Mouse (Mus musculus) lung, postnatal 4 days (tissue): Measurements from ENCODE around the gene Sorbs2.
A peak's percentile ranks its signal among the peaks of the same experiment; 100 is the strongest.

Experiments used
- DNase-seq, 2 experiments: peaks; one replicate each; pipeline ENCODE4 v3.0.0; 2021

The Sorbs2 gene

DNA sequence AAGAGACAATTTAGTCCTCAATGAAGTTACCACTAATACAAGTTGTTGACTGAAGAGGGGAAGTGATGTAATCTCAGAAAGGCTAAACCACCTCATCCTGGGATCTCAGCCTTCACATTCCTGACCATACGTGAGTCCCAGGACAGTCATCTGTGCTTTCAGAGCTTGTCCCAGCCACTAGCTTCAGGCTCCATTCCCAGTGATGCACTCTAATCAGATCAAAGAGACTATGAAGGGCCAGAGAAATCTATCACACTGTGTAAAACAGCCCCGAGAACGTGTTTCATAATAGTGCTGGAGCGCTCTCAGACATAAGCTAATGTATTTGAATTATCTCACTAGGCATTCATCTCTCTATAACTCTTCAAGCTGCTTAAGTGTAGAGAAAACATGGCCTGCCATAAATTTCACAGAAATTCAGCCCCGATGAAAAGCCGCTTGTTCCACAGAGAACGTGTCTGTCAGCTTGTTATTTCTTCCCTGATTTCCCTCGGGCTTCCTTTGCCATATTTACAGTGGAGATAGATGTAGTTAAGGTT, 175.3 kb downstream of the Sorbs2 start:
- no peak for DNase-seq

DNA sequence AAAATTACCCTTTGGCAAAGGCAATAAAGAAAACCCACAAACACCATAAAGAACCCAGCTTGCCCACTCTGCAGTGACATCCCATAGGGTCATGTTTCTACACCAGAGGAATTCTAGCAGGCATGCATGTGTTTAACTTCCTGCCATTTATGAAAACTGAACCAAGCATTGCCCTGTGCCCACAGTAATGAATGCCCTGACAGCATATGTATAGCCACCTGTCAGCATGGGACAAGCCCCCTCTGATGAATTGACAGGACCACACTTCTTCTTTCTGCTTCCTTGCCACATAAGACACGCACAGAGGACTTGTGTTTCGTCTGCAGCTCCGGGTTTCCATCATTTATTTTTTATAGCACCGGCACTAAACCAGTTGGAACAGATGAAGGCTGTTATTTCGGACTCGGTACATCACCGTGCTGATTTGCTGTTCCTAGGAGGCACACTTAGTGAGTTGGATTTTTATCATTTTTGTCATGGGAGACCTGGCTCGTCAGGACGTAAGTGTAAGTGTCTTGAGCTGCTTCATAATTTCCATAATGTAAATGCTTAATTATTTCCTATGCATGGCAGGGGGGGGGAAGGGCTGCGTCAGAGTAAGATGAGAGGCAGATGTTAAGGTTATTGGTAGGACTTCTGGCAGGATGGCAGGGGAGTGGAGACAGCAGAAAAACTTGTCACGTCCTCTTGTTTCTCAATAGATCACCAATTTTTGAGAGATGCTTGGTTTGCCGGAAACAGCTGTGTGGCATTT, 180.5 kb downstream of the Sorbs2 start:
- DNase-seq: no peak

DNA sequence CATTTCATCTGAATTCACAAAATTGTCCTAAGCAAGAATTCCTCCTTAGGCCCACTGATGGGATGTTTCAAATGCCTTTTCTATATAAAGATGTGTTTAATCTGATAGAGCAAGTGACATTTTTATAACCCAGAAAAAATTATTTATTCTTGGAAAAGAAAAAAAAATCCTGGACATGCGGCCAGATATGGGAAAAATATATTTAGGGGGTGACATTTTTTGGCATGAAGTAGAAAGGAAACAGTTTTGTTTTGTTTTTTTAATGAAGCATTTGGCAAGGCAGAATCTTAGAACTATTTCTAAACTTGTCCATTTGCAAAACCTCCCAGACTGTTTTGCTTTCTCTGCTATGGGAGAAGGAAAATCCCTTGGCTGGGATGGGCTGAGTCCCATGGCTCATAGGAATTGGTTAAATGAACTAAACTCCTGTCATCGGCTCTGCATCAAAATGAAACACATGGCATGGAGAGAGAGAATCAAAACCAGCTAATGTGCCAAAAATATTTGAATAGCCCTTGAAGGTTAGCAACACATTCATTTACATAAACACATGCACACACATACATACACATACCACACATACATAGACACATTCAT, 182.1 kb downstream of the Sorbs2 start:
- no peak for DNase-seq

DNA sequence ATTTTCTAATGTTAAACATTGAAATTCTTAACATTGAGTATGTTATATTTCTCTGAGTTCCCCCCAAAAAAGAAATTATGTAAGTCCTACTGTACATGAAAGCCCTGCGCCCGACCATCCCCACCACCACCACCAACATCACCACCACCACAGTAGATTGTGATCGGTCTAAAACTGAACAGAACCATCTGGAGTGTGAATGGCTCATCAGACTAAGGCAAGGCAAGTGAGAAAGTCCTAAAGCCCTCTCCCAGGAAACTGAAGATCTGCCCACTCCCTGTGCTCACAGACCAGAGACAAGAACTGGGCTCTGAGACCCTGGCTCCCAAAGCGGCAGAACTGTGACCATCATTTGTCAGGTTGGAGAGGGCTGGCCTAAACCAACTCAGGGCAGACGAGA, 192.5 kb downstream of the Sorbs2 start:
- DNase-seq: no peak

DNA sequence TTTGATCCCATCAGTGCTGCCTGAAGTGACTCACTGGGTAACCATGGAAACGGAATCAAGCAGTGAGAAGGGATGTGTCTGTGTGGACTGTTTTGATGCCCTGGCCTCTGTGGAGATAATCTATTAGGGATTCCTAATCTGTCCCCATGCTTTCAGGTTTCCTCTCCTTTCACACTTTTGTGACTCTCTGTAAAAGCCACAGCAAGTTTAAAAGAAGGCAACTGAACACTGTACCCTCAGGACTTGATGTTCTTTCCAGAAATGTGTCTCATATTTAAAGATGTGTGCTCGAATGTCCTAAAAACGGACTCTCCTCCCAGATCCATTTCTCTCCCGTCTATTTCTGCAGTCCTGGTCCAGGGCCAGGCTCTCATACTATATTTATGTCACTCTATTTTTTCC, 196.1 kb downstream of the Sorbs2 start:
- DNase-seq: no peak

DNA sequence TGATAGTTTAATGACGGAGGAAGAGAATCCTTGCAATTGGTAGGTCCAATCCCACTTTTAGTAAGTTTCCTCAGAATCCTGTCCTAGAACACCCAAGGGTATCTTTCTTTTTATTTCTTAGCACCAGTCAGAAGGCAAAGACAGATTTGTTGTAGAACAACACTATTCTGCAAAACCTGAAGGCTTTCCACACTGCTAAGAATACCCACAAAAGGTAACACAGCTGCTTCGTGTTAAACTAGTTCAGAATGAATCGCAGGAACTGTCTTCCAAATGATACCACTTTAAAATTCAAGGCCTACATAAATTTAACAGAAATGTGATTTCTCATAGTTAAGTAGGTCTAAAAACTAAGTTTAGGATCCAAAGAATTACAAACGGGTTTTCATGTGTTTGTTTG, 201.5 kb downstream of the Sorbs2 start:
- no peak for DNase-seq

DNA sequence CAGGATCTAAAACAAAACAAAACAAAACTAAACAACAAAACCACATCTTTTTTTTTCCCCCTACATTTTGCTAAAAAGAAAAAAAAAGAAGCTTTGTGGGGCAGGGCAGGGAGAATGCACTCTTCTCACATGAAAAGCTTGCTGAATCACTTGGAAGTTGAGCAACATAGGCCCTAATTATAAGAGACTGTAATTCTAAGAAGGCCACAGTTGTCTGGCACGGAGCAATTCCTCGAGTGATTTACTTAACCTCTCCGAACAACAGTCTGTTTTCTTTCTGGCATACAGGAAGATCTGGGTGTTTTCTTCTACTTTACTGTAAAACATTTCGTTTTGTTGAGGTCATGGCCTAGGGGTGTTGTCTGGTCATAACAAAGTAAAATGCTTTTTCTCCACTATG, 202.1 kb downstream of the Sorbs2 start:
- no peak for DNase-seq

DNA sequence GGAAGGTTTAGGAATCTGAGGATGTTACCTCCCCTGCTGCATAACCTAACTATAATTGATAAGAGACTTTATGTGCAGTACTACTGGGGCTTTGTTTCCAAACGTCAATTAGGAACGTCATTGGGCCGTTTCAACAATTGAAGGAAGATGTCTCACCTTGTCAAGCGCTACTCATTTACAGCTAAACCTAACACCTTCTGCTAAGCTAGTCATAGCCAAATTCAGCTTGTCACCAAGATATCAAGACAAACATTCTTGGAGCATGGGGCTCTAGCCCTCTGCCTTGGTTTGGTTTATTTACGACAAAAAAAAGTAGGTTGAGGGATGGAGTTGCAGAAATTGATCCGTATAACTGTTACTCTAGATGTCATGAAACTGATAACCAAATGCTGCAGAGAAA, 205.0 kb downstream of the Sorbs2 start:
- no peak for DNase-seq

DNA sequence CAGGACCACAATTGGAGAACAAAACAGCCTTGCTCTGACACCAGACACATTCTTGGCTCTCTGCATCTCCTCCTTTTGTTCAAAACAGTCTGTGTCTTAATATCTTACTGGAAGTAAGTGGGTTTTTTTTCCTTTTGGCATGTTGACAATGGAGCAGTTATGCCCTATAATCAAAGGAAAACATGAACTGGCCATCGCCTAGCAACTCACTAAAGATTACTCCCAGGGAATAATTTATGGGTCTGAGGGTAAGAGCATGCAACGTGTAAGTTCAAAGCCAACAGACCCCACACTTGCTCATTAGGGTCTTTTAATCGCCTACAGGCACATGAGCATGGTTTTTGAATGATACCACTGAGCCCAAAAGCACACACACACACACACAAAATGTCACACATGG, 207.2 kb downstream of the Sorbs2 start:
- no peak for DNase-seq

DNA sequence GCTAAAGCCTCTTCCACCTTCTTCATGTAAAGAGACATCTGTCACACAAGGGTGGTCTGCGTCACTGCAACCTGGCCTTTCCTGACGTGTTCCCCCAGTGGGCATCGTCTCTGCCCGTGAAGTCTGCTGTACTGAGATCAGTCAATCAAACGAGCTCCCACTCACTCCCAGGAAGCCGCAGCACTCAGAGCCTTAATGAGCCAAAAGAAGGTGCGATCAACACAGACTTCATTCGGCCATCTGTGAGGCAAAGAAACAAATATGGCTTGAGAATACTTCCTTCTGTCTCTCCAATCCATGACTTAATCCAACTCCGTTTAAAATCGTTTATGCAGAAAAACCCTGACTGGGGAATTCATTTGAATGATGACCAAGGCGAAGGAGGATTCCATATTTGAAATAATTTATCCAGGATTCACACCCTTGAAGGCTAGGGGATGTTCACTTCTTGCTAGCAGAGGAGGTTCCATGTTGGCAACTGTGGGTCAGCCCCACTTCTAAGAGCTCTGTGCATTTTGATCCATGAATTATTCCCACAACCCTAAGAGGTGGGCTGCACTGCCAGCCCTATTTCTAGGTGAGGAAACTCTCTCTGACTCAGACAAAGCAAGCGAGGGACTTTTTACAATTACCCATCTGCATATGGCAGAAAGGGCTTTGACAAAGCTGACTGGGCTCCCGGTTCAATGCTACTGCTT, 207.9 kb downstream of the Sorbs2 start:
- DNase-seq: no peak

DNA sequence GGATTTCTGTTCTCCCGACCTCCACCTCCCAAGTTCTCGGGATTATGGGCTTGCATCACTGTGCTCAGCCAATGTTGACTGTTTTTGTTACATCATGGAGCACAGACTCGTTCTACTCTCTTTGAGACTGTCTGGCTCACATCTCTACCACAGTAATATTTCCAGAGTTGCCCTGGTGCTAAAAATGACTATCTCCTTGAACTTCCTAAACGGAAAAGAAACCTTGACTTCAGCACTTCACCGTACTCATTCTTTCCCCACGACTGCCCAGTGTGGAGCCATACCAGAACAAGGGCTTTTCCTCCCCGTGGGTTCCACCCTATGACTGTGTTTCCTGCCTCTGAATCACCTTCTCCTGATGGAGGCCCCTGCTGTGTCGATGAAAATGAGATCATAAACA, 212.2 kb downstream of the Sorbs2 start:
- DNase-seq: peak in 1 of 2 experiments; percentile 4

DNA sequence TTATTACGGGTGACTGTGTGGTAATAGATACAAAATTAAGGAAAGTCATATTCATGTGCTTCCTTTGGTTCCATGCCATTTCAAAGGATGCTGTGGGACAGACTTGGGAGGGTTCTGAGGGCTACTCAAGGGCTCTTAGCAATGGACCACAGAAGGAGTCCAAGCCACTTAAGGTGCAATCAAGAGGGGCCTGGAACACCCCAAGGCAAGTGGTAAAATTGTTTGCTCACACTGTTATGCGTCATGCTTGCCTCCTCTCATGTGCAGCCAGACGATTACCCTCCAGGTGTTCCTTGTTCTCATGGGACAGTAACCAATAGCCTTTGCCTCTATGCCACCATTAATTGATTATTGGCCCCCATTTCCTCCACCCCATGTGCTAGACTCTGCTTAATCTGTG, 216.6 kb downstream of the Sorbs2 start:
- DNase-seq: no peak

DNA sequence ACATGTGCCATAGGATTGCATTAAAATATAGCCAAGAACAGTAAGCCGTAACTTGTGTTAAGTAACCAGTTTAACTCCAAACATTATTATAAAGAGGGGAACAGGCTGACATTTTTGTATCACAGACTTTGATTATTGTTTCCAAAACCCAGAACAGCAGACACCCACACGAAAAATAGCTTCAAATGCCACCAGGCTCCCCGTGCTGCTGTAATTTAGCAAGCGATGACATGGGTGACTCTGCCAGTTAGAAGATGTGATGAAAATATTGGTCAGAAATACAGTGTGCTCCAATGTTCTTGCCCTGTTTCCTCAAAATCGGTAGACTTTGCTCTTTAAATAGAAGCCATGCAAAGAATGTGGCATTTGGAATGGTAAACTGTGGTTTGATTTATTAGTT, 217.7 kb downstream of the Sorbs2 start:
- DNase-seq: no peak

DNA sequence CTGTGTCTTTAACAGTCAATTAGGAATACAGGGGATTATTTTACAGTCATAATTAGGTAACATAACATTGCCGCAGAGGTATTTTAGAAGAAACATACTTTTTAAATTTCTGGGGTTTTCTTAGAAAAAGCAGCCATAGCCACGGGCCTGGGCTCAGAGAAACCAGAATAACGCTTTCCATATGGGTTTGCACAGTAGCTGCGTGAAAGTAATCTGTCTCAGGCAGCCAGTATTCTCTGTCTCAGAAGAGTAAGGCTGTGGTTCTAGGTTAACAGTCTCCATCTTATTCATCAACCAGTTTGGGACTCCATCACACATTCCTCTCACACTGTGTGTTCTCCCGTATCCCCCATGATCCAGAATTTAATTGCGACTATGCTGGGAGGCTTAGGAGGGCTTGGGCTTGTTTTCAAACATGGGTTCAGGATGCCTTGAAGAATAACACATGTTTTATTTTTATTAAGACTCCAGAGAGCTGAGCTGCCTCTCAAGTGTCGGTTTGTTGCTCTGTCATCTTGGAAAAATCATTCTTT, 222.3 kb downstream of the Sorbs2 start:
- DNase-seq: no peak

DNA sequence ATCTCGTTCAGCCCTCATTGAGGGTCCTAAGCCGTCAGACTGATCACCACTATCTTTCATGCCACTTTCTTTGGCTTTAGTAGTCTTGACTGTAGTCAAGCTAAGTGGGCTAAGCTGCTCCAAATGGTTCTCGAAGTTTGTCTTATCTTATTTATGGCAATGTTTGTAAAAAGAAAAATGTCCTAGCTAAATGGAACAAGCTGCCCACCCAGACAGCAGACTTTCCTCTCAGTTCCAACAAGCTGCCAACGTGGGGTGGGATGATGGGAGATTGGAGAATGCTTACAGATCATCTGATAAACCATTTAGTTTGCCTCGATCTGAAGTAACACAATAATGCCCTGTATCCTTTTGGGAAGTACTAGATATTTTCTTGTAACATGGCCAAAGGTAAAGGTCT, 223.2 kb downstream of the Sorbs2 start:
- DNase-seq: no peak

DNA sequence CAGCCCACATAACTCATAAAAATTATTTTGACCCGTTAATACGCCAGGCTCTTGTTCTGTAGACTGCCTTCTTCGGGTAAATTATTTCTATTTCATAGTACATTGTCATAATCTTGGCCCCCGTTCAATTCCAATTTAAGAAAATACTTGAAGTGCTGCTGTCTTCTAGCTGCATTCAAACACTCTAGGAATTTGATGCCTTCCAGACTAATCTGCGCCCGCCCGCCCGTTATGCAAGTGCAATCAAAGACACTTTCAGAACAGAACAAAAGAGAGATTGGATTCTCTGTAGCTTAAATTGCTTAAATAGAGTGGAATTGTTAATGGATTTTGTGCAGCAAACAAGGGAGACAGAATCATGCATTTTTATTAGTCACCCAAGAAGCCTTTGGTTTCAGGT, 226.5 kb downstream of the Sorbs2 start:
- no peak for DNase-seq

DNA sequence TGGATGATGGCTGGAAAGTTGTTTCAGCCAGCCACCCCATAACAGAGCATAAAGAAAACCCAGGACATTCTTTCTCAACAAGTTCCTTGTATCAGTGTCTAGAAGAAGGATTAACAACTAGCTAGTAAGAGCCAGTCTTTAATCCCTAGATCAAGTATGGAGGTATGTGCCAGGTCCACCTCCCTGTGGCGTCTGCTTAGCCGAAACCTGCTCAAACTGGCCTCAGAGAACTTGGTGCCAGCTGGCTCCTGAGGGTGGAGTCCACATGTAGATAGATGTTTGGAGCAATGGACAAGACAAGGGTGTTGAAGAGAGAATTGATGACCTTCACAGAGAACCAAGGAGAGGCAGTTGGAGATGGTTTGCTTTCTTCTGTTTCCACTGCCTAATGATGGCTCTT, 229.7 kb downstream of the Sorbs2 start:
- DNase-seq: no peak

DNA sequence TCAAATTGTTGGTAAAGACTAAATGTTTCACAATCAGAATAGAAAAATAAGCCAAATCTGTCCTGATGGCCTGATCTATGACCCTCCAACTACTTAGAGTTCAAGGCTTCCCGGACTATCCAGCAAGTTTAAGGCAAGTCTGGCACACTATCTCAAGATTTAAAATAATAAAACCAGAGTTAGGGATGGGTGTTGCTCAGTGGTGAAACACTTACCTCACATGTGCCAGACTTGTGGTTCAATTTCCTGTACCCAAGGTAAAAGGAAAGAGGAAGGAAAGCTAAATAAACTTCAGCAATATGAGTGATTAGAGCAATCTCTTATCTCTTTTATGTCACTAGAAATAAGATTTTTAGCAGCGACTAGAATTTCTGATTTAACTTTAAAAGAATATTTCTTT, 235.7 kb downstream of the Sorbs2 start:
- no peak for DNase-seq

DNA sequence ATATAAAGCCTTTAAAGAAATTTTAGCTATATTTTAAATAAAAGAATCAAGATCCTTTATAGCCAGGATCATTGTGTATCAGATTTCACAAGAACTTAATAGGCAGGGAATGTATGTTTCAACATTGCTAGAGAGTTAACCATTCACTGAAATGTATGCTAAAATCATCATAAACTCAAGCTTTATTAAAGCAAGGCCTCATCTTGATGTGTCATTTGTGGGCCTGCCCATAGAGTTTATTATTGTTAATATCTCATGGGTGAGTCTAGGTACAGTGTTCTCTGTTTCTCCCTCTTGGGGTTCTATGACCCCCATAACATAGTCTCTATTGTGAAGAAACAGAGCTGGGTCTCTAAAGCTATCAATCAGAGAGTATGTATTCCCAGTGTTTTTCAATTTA, 236.2 kb downstream of the Sorbs2 start:
- DNase-seq: no peak

DNA sequence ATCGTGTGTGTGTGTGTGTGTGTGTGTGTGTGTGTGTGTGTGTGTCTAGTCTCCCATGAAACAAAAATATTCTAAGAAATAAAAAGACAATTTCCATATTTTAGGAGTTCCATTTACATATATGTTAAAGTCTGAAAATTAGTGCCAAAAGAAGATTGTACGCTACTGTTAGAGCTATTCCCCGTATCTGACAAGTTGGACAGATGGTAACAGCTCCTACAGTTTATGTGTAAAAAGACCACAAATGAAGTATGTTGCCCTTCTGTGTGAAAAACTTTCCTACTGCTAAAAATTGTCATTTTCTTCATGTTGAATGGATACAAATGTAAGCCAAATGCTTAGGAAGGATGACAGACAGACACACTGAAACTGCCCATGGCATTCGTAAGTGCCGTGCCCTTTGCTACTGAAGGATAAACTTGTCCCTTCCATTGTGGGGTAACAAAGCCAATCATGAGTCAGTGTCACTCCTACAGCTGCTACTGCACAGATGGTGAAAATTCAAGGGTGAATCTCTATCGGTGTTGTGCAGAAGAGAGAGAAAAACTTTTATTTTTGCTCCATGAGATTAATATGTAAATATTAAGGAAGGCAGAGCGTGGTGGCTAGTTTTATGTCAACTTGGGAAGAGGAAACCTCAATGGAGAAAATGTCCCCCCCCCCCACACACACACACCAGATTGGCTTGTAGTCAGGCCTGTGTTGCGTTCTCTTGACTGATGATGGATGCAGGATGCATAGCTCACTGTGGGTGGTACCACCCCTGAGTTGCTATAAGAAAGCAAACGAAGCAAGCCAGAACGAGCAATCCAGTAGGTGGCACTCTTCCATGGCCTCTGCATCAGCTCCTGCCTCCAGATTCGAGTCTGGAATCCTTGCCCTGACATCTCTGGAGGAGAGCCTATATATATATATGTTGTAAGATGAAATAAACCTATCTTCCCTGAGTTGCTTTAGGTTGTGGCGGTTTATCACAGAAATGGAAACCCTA, 244.2 kb downstream of the Sorbs2 start:
- DNase-seq: no peak

DNA sequence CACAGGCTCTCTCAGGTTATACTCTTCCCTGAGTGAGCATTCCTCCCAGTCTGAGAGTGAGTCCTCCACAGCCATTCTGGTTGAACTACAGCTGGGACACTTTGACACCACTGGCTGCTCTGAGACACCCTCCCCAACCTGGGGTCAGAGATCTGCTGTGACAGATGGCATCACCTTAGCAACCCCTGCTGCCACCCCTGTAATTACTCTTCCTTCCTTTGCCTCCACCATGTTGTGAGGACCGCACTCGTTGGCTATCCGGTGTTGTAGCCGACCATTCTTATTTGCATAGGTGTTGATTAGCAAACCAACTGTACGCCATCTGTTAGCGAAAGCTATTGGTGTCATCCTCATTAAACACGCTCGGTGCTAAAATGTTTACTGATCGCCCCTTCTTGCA, 247.9 kb downstream of the Sorbs2 start:
- no peak for DNase-seq

DNA sequence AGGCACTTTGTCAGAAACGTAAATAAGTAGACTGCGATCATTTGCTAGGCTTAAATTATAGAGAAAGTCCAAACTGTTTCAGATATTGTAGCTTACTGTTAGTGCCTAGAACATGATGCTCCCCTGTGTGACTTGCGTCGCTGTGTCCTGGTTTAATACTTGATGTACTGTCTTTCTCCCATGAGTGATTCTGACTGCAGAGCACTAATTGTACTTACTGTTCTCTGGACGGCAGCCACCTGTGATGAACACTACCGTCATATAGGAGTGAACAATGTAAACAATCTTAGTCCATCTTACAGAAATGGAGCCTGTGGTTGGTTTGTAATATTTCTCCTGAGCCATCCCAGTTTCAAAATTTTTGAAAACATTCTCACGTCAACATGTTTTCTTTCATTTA, 248.4 kb downstream of the Sorbs2 start:
- DNase-seq: no peak

DNA sequence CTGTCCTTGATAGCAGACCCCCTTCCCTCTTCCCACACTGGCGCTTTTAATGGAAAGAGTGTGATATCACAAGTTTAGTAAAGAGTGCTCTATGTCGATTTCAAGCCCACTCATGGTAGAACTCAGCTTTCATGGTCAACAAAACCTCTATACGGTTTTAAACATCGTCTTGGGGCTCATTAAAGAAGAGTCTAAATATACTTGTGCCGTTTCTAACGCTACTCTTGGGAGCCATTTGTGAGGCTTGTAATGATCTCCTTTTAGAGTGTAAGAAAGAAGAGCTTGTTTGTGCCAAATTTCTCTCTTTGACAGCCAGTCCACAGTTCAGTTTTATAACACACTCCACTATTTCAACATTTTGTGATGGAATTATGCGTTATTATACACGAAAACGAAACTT, 253.0 kb downstream of the Sorbs2 start:
- DNase-seq: no peak
